Mouse (Mus musculus) embryonic fibroblast, embryonic 13.5 days (primary cell): ENCODE measurements around the gene Sos2.

Source experiments
- CTCF ChIP-seq: IDR thresholded peaks from 2 replicates; pipeline ENCODE4 v1.5.1; 2011; ENCODE audit warnings: mild to moderate bottlenecking, control low read depth, low read length, moderate library complexity, borderline replicate concordance; ENCODE audit not compliant: insufficient read depth
- POLR2A ChIP-seq: IDR thresholded peaks from 2 replicates; pipeline ENCODE4 v1.6.1; 2011; ENCODE audit warnings: low read depth, mild to moderate bottlenecking, control low read depth, low read length, moderate library complexity

GRCm38 (mm10) chr12:69666721-69667120 lies 14.9 kb downstream of the Sos2 start:
- no peak for TF ChIP-seq POLR2A
- no peak for TF ChIP-seq CTCF
